Mouse (Mus musculus) stomach, postnatal 0 days (tissue): ENCODE measurements around the gene Htr6.

Experiments used
- CTCF ChIP-seq: IDR thresholded peaks from 2 replicates; pipeline ENCODE4 v1.5.1; 2016; ENCODE audit warnings: antibody characterized with exemption, low read depth, mild to moderate bottlenecking, moderate library complexity
- EP300 ChIP-seq: optimal IDR thresholded peaks from 2 replicates; pipeline ENCODE3; 2016; ENCODE audit warnings: antibody characterized with exemption

DNA sequence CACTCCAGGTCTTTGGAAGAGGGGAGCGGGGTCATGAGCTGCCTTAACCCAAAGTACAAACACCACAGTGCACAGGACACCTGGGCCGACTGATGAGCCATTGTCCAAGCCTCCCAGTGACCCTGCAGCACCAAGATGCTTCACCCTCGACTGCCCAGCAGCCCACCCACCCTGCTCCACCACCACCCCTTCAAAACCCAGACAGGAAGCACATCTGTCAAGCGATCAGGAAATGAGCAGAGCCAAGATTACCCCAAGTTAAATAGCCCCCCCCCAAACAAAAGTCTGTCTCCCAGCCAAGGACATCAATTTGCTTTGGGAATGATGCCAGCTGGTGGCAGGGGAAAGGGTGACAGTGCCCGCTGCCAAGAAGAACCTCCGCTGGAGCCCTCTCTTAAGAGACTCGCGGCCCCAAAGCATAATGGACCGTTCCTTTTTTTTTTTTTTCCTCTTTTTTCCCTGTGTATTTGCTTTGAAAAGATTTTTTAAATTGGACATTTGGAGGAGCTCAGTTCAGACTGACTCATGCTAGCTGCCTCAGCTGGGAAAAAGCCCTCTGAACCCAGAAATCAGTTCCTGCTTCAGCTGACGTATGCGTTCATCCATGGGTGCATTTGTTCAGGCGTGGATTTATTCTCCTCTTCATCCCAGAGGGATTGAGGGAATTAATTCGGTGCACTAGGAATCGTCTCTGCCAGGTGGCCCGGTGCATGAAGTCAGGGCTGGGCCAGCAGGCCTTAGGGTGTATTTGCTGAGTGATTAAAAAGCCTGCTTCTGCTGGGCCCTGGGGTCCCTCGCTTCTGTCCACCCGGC, 37.4 kb downstream of the Htr6 start:
- TF ChIP-seq CTCF = no peak
- TF ChIP-seq EP300 = no peak
